Mouse (Mus musculus) intestine, postnatal 0 days (tissue): ENCODE measurements around the gene Osbpl6. TPM values are rescaled to one million over a fixed set of nuclear protein-coding genes. Genes with fewer than 3 reads are reported as not detected.

Experiments used
- ATAC-seq: fragments of 200-750 bp; cut with Nextera tagmentation; 2 replicates; pipeline ENCODE4 v1.8.0; 2017; ENCODE audit warnings: mild to moderate bottlenecking, moderate TSS enrichment, moderate library complexity
- H3K27ac ChIP-seq: fragments of 300-500 bp; sonication (generic); 2 replicates; pipeline ENCODE4 v1.5.1; 2014; ENCODE audit warnings: mild to moderate bottlenecking, low read depth, low read length, moderate library complexity
- H3K27me3 ChIP-seq: fragments of 300-500 bp; sonication (generic); replicated peaks from 2 replicates; pipeline ENCODE4 v1.6.1; 2014; ENCODE audit warnings: low read length, mixed read lengths; ENCODE audit not compliant: control insufficient read depth, insufficient read depth
- H3K36me3 ChIP-seq: fragments of 300-500 bp; sonication (generic); 2 replicates; pipeline ENCODE4 v1.6.1; 2014; ENCODE audit warnings: mild to moderate bottlenecking, moderate library complexity; ENCODE audit not compliant: control insufficient read depth, insufficient read depth
- H3K4me1 ChIP-seq: fragments of 300-500 bp; sonication (generic); replicated peaks from 2 replicates; pipeline ENCODE4 v1.6.1; 2014; ENCODE audit warnings: antibody characterized with exemption, low read length, mixed read lengths; ENCODE audit not compliant: control insufficient read depth, insufficient read depth
- H3K4me2 ChIP-seq: fragments of 300-500 bp; sonication (generic); replicated peaks from 2 replicates; pipeline ENCODE4 v1.6.1; 2014; ENCODE audit warnings: low read depth, mild to moderate bottlenecking, moderate library complexity
- H3K4me3 ChIP-seq: fragments of 300-500 bp; sonication (generic); 2 replicates; pipeline ENCODE4 v1.5.1; 2014; ENCODE audit warnings: low read depth, low read length
- H3K9ac ChIP-seq: fragments of 300-500 bp; sonication (generic); 2 replicates; pipeline ENCODE4 v1.6.1; 2014; ENCODE audit warnings: mild to moderate bottlenecking, low read depth, low read length
- H3K9me3 ChIP-seq: fragments of 300-500 bp; sonication (generic); 2 replicates; pipeline ENCODE4 v1.6.1; 2016; ENCODE audit warnings: mixed run types; ENCODE audit not compliant: control insufficient read depth
- CTCF ChIP-seq: sonication (generic); IDR thresholded peaks from 2 replicates; pipeline ENCODE4 v1.5.1; 2016; ENCODE audit warnings: low read depth, mild to moderate bottlenecking, control low read depth, antibody characterized with exemption, moderate library complexity
- WGBS: fragments of 180-500 bp; shearing (Covaris S2); extraction: QIAGEN DNeasy Blood & Tissue Kit; methylation state at CpG from one replicate; pipeline ENCODE4 v1.1.7; 2014; 5-methylcytosine and 5-hydroxymethylcytosine counted together
- polyA plus RNA-seq: library from polyadenylated mRNA; unstranded; fragments of >200 nt; fragmentation: Nextera tagmentation; extraction: Ambion mirVana; gene quantifications from 2 replicates; pipeline ENCODE4 v1.2.1, GENCODE M21; 2015

Osbpl6 gene
- polyA plus RNA-seq, 1 experiment from 2014 or later: 30.8 TPM

- no peak overlapping the region for H3K4me2 ChIP-seq
- H3K9ac ChIP-seq: no peak overlapping the region
- H3K27ac ChIP-seq: no peak overlapping the region
- no peaks in the 10 kb centered on the region for H3K4me1 ChIP-seq
- TF ChIP-seq CTCF: no peak
- no peaks in the 10 kb centered on the region for H3K36me3 ChIP-seq
- WGBS: 84% methylated on average over 4 of the region's 4 CpGs
- no peaks in the 10 kb centered on the region for H3K27me3 ChIP-seq
- no peak for ATAC-seq
- no peaks in the 10 kb centered on the region for H3K9me3 ChIP-seq
- H3K4me3 ChIP-seq: no peak overlapping the region
These were observed 82.5 kb downstream of the Osbpl6 start for GRCm38 (mm10) chr2:76488764-76489163.

DNA sequence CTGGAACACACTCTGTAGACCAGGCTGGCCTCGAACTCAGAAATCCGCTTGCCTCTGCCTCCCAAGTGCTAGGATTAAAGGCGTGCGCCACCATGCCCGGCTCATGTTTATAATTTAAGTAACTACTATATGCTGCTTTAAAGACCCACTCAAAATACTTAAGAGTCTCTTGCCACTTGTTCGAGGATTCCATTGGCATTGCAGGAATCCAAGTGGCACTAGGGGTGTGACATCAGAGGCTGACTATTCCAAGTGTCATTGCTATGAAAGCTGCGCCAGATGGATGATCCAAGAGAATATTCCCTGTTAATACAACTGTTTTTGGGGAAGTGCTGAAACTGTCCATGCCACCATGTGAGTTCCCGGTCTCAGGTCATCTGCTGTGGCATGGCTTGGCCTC lies 83.9 kb downstream of the Osbpl6 start:
- no peak overlapping the region for H3K9ac ChIP-seq
- no peaks in the 10 kb centered on the region for H3K36me3 ChIP-seq
- no peak for TF ChIP-seq CTCF
- no peaks in the 10 kb centered on the region for H3K27me3 ChIP-seq
- H3K4me1 ChIP-seq: no peaks in the 10 kb centered on the region
- no peak overlapping the region for H3K27ac ChIP-seq
- H3K4me3 ChIP-seq: no peak overlapping the region
- no peaks in the 10 kb centered on the region for H3K9me3 ChIP-seq
- no peak overlapping the region for H3K4me2 ChIP-seq
- no peak for ATAC-seq
- 91% methylated on average over 8 of the region's 8 CpGs for WGBS

GRCm38 (mm10) chr2:76491371-76491770 lies 85.1 kb downstream of the Osbpl6 start:
- ATAC-seq: no peak
- Histone ChIP-seq H3K9me3 (no peaks in the 10 kb centered on the region), H3K4me2 (no peak overlapping the region), H3K9ac (no peak overlapping the region), H3K27me3 (no peaks in the 10 kb centered on the region), H3K4me1 (no peaks in the 10 kb centered on the region), H3K4me3 (no peak overlapping the region), H3K36me3 (no peaks in the 10 kb centered on the region), H3K27ac (no peak overlapping the region)
- TF ChIP-seq CTCF: no peak
- 88% methylated on average over 6 of the region's 6 CpGs for WGBS

DNA sequence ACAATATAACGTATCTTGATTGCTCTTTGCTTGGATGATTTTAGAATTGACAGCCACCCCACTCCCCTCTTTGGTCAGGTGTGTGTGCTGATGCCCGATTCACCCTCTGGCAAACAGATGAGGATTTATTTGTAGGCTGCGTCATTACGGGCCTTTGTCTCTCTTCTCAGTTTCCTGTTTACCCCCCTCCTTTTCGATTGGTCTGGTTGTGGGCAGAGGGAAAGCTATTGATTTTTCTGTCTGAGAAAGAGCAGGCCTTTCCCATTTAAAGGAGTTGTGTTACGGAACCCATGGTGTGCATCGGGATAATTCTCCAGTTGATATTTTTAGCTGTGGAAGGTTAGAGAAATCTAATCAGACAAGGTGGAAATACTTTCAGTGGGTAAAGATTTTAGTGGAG lies 85.9 kb downstream of the Osbpl6 start:
- 42% methylated on average over 7 of the region's 7 CpGs for WGBS
- Histone ChIP-seq H3K4me3 (no peak overlapping the region), H3K4me1 (no peaks in the 10 kb centered on the region), H3K27me3 (no peaks in the 10 kb centered on the region), H3K9ac (no peak overlapping the region), H3K9me3 (no peaks in the 10 kb centered on the region), H3K27ac (no peak overlapping the region), H3K36me3 (no peaks in the 10 kb centered on the region), H3K4me2 (no peak overlapping the region)
- no peak for TF ChIP-seq CTCF
- no peak for ATAC-seq

GRCm38 (mm10) chr2:76496006-76496748 lies 89.9 kb downstream of the Osbpl6 start:
- H3K4me2 ChIP-seq: no peak overlapping the region
- H3K4me1 ChIP-seq: peaks cover 8% of the 10 kb centered on the region; the same call in 1 of the 2 replicates
- no peak overlapping the region for H3K9ac ChIP-seq
- H3K4me3 ChIP-seq: no peak overlapping the region
- H3K27ac ChIP-seq: peak overlapping the region; percentile 52
- TF ChIP-seq CTCF: no peak
- WGBS: 73% methylated on average over 11 of the region's 11 CpGs
- H3K9me3 ChIP-seq: no peaks in the 10 kb centered on the region
- ATAC-seq: peak; percentile 60; the same call in 1 of the 2 replicates
- H3K27me3 ChIP-seq: no peaks in the 10 kb centered on the region
- no peaks in the 10 kb centered on the region for H3K36me3 ChIP-seq

GRCm38 (mm10) chr2:76496749-76497140 lies 90.4 kb downstream of the Osbpl6 start:
- ATAC-seq: 0 out of 2 replicates have a peak, but pooled peaks have one; percentile 28
- Histone ChIP-seq H3K9ac (no peak overlapping the region), H3K9me3 (no peaks in the 10 kb centered on the region), H3K36me3 (no peaks in the 10 kb centered on the region), H3K4me1 (peaks cover 8% of the 10 kb centered on the region; the same call in 1 of the 2 replicates), H3K4me2 (no peak overlapping the region), H3K4me3 (no peak overlapping the region), H3K27me3 (no peaks in the 10 kb centered on the region), H3K27ac (peak overlapping the region; percentile 52)
- no peak for TF ChIP-seq CTCF
- WGBS: 35% methylated on average over 4 of the region's 4 CpGs
